Mouse (Mus musculus) MEL (cell line): ENCODE results near the gene Cct3. TPM values are rescaled to one million over a fixed set of nuclear protein-coding genes. Genes with fewer than 3 reads are reported as not detected.
A peak's percentile ranks its signal among the peaks of the same experiment; 100 is the strongest.

Experiments used
- DNase-seq: peaks from one replicate; pipeline ENCODE4 v3.0.0; 2011; ENCODE audit warnings: low read depth, low spot score
- H3K27ac ChIP-seq: 2 replicates; pipeline ENCODE4 v1.5.1; 2012; ENCODE audit warnings: low read depth, mild to moderate bottlenecking, control low read depth, low read length, moderate library complexity; ENCODE audit not compliant: control insufficient read depth
- H3K27me3 ChIP-seq, 2 experiments: fragments of 150-350 bp in 1 of 2; sonication (generic) in 1 of 2; 2 replicates each; pipeline ENCODE4 v1.6.1; 2012; ENCODE audit warnings: low read length in 2 of 2, mild to moderate bottlenecking in 2 of 2, improper control_type of control experiment in 1 of 2, moderate library complexity in 1 of 2; ENCODE audit not compliant: insufficient read depth in 2 of 2, control insufficient read depth in 1 of 2
- H3K36me3 ChIP-seq, 2 experiments: 2 replicates each; pipeline ENCODE4 v1.6.1; 2012 to 2014; ENCODE audit warnings: low read length in 2 of 2, improper control_type of control experiment in 1 of 2, inconsistent platforms in 1 of 2, mild to moderate bottlenecking in 1 of 2; ENCODE audit not compliant: insufficient read depth in 2 of 2, control insufficient read depth in 1 of 2
- H3K4me1 ChIP-seq, 2 experiments: fragments of 150-350 bp in 1 of 2; sonication (generic) in 1 of 2; 2 replicates each; pipeline ENCODE4 v1.6.1; 2012; ENCODE audit warnings: low read length in 2 of 2, improper control_type of control experiment in 1 of 2, mild to moderate bottlenecking in 1 of 2; ENCODE audit not compliant: insufficient read depth in 2 of 2, control insufficient read depth in 1 of 2
- H3K4me3 ChIP-seq, 2 experiments: fragments of 150-350 bp in 1 of 2; sonication (generic) in 1 of 2; 2 replicates each; pipeline ENCODE4 v1.5.1; 2012; ENCODE audit warnings: low read depth in 2 of 2, low read length in 2 of 2, mild to moderate bottlenecking in 2 of 2, moderate library complexity in 2 of 2, control low read depth in 1 of 2, improper control_type of control experiment in 1 of 2; ENCODE audit not compliant: control insufficient read depth in 1 of 2, insufficient read depth in 1 of 2
- H3K79me2 ChIP-seq: 2 replicates; pipeline ENCODE4 v1.6.1; 2012; ENCODE audit warnings: mild to moderate bottlenecking, low read length, moderate library complexity; ENCODE audit not compliant: control insufficient read depth, poor library complexity, insufficient read depth
- H3K9ac ChIP-seq: 2 replicates; pipeline ENCODE4 v1.6.1; 2012; ENCODE audit warnings: low read depth, mild to moderate bottlenecking, control low read depth, low read length, moderate library complexity; ENCODE audit not compliant: control insufficient read depth, poor library complexity, severe bottlenecking
- H3K9me3 ChIP-seq: fragments of 150-350 bp; sonication (generic); replicated peaks from 2 replicates; pipeline ENCODE4 v1.6.1; 2012; ENCODE audit warnings: mild to moderate bottlenecking, low read length, improper control_type of control experiment, moderate library complexity; ENCODE audit not compliant: insufficient read depth
- BHLHE40 ChIP-seq: IDR thresholded peaks from 2 replicates; pipeline ENCODE4 v1.6.1; 2012; ENCODE audit warnings: low read depth, mild to moderate bottlenecking, inconsistent platforms, low read length, improper control_type of control experiment, borderline replicate concordance
- CHD1 ChIP-seq: IDR thresholded peaks from 2 replicates; pipeline ENCODE4 v1.6.1; 2012; ENCODE audit warnings: low read depth, mild to moderate bottlenecking, inconsistent platforms, low read length, improper control_type of control experiment
- CTCF ChIP-seq, 3 experiments: IDR thresholded peaks in 2 of 3; conservative IDR thresholded peaks in 1 of 3; 2 replicates each; pipeline ENCODE4 v1.5.1; 2011 to 2012; ENCODE audit warnings: low read length in 3 of 3, low read depth in 2 of 3, mild to moderate bottlenecking in 2 of 3, improper control_type of control experiment in 1 of 3, inconsistent platforms in 1 of 3, mixed read lengths in 1 of 3, moderate library complexity in 1 of 3; ENCODE audit not compliant: control insufficient read depth in 1 of 3, insufficient read depth in 1 of 3, poor library complexity in 1 of 3, severe bottlenecking in 1 of 3
- E2F4 ChIP-seq: IDR thresholded peaks from 2 replicates; pipeline ENCODE4 v1.6.1; 2011; ENCODE audit warnings: low read depth, low read length, improper control_type of control experiment, borderline replicate concordance
- ELF1 ChIP-seq: IDR thresholded peaks from 2 replicates; pipeline ENCODE4 v1.6.1; 2014; ENCODE audit warnings: low read depth, mild to moderate bottlenecking, inconsistent platforms, low read length, improper control_type of control experiment, moderate library complexity
- ETS1 ChIP-seq: IDR thresholded peaks from 2 replicates; pipeline ENCODE4 v1.6.1; 2012; ENCODE audit warnings: low read depth, mild to moderate bottlenecking, inconsistent platforms, low read length, improper control_type of control experiment, moderate library complexity
- GATA1 ChIP-seq: IDR thresholded peaks from 2 replicates; pipeline ENCODE4 v1.6.1; 2011; ENCODE audit warnings: low read depth, low read length, improper control_type of control experiment
- JUND ChIP-seq: IDR thresholded peaks from 2 replicates; pipeline ENCODE4 v1.6.1; 2011; ENCODE audit warnings: low read depth, mild to moderate bottlenecking, improper control_type of control experiment, low read length
- KAT2A ChIP-seq: conservative IDR thresholded peaks from 2 replicates; pipeline ENCODE4 v1.6.1; 2012; ENCODE audit warnings: low read depth, low read length, improper control_type of control experiment, inconsistent platforms
- MAFK ChIP-seq: IDR thresholded peaks from 2 replicates; pipeline ENCODE4 v1.6.1; 2011; ENCODE audit warnings: low read depth, mild to moderate bottlenecking, low read length, improper control_type of control experiment, borderline replicate concordance
- MAZ ChIP-seq: IDR thresholded peaks from 2 replicates; pipeline ENCODE4 v1.6.1; 2012; ENCODE audit warnings: low read depth, mild to moderate bottlenecking, inconsistent platforms, low read length, improper control_type of control experiment
- MEF2A ChIP-seq: IDR thresholded peaks from 2 replicates; pipeline ENCODE4 v1.6.1; 2014; ENCODE audit warnings: low read depth, mild to moderate bottlenecking, inconsistent platforms, low read length, improper control_type of control experiment; ENCODE audit not compliant: poor library complexity, insufficient replicate concordance, severe bottlenecking; ENCODE audit errors: extremely low read depth
- MYB ChIP-seq: IDR thresholded peaks from 2 replicates; pipeline ENCODE4 v1.6.1; 2011; ENCODE audit warnings: mild to moderate bottlenecking, low read depth, low read length, improper control_type of control experiment
- MYC ChIP-seq: IDR thresholded peaks from 2 replicates; pipeline ENCODE4 v1.6.1; 2011; ENCODE audit warnings: low read depth, mild to moderate bottlenecking, low read length, improper control_type of control experiment, moderate library complexity
- NELFE ChIP-seq: IDR thresholded peaks from 2 replicates; pipeline ENCODE4 v1.6.1; 2011; ENCODE audit warnings: low read depth, low read length, improper control_type of control experiment
- NRF1 ChIP-seq: IDR thresholded peaks from 2 replicates; pipeline ENCODE4 v1.6.1; 2014; ENCODE audit warnings: low read depth, mild to moderate bottlenecking, inconsistent platforms, low read length, improper control_type of control experiment, moderate library complexity; ENCODE audit not compliant: poor library complexity, insufficient read depth, severe bottlenecking
- POLR2AphosphoS2 ChIP-seq: IDR thresholded peaks from 2 replicates; pipeline ENCODE4 v1.6.1; 2011; ENCODE audit warnings: low read length, improper control_type of control experiment
- RAD21 ChIP-seq: IDR thresholded peaks from 2 replicates; pipeline ENCODE4 v1.6.1; 2011; ENCODE audit warnings: mild to moderate bottlenecking, low read depth, low read length, improper control_type of control experiment
- SIN3A ChIP-seq: IDR thresholded peaks from 2 replicates; pipeline ENCODE4 v1.6.1; 2012; ENCODE audit warnings: low read length, improper control_type of control experiment, inconsistent platforms
- SMC3 ChIP-seq: IDR thresholded peaks from 2 replicates; pipeline ENCODE4 v1.6.1; 2011; ENCODE audit warnings: low read depth, low read length, improper control_type of control experiment
- TAL1 ChIP-seq: IDR thresholded peaks from 2 replicates; pipeline ENCODE4 v1.6.1; 2012; ENCODE audit warnings: mild to moderate bottlenecking, inconsistent platforms, low read length, moderate library complexity, mixed read lengths
- TCF12 ChIP-seq: IDR thresholded peaks from 2 replicates; pipeline ENCODE4 v1.6.1; 2014; ENCODE audit warnings: low read depth, mild to moderate bottlenecking, inconsistent platforms, low read length, improper control_type of control experiment, moderate library complexity
- UBTF ChIP-seq: IDR thresholded peaks from 2 replicates; pipeline ENCODE4 v1.6.1; 2012; ENCODE audit warnings: low read depth, mild to moderate bottlenecking, inconsistent platforms, low read length, improper control_type of control experiment, moderate library complexity, borderline replicate concordance; ENCODE audit not compliant: insufficient read depth
- USF1 ChIP-seq: IDR thresholded peaks from 2 replicates; pipeline ENCODE4 v1.6.1; 2014; ENCODE audit warnings: low read depth, mild to moderate bottlenecking, inconsistent platforms, low read length, improper control_type of control experiment, moderate library complexity
- USF2 ChIP-seq, 2 experiments: IDR thresholded peaks; 2 replicates each; pipeline ENCODE4 v1.6.1; 2011 to 2012; ENCODE audit warnings: improper control_type of control experiment in 2 of 2, low read length in 2 of 2, borderline replicate concordance in 1 of 2, inconsistent platforms in 1 of 2, low read depth in 1 of 2, mild to moderate bottlenecking in 1 of 2; ENCODE audit not compliant: insufficient read depth in 1 of 2
- ZC3H11A ChIP-seq: IDR thresholded peaks from 2 replicates; pipeline ENCODE4 v1.6.1; 2012; ENCODE audit warnings: low read depth, mild to moderate bottlenecking, inconsistent platforms, low read length, improper control_type of control experiment
- ZKSCAN1 ChIP-seq: IDR thresholded peaks from 2 replicates; pipeline ENCODE4 v1.6.1; 2012; ENCODE audit warnings: low read depth, mild to moderate bottlenecking, inconsistent platforms, low read length, improper control_type of control experiment, moderate library complexity
- ZMIZ1 ChIP-seq: IDR thresholded peaks from 2 replicates; pipeline ENCODE4 v1.6.1; 2012; ENCODE audit warnings: low read depth, mild to moderate bottlenecking, inconsistent platforms, low read length, improper control_type of control experiment, moderate library complexity
- ZNF384 ChIP-seq: IDR thresholded peaks from 2 replicates; pipeline ENCODE4 v1.6.1; 2012; ENCODE audit warnings: low read depth, mild to moderate bottlenecking, inconsistent platforms, low read length, improper control_type of control experiment
- polyA plus RNA-seq, 2 experiments: library from polyadenylated mRNA; stranded (reverse) in 1 of 2; unstranded in 1 of 2; fragments of >175 nt in 1 of 2; fragments of >200 nt in 1 of 2; gene quantifications; 2 replicates each; pipeline versions ENCODE4 v1.2.1 to v1.2.4; 2012; ENCODE audit warnings: low replicate concordance in 2 of 2, low read depth in 1 of 2; ENCODE audit not compliant: insufficient read length in 2 of 2, insufficient read depth in 1 of 2, missing spikeins in 1 of 2
- total RNA-seq: library from RNA; depleted of rRNA; stranded (reverse); fragments of 300-350 nt; gene quantifications from 2 replicates; pipeline ENCODE4 v1.2.3, GENCODE M21; 2012

Gene Cct3
- total and polyA plus RNA-seq, 3 experiments = 777 to 1,549 (median 1,271) TPM

DNA sequence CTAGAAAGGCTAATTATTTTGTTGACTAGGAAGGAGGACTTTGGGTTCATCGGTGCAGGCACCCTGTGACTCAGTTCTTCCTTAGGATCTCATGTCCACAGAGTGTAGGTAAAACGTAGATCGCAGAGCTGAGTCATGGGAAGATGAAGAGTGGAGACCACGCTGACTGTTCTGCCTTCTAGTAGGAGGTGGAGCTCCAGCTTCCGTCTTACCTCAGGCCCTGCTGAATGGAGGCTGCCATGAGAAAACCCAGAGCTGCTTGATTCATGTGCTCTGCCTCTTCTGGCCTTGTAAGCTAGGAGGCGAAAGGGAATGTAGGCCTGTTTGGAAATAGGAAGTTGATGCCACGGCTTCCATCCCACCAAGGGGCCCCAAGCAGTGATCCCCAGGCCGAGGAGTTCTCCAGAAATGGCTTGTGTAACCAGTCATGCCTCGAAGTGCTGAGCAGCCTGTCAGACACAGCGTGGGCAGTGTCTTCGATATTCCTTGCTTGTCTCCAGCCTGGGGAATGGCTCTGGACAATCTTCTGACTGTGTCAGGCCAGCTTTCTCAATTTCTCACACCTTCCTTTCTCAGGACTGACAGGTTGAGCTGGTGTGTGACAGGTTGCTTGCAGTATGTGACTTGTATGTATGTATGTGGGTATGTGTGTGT, 40.6 kb downstream of the Cct3 start:
- Histone ChIP-seq H3K27ac (no peak overlapping the region), H3K4me1 (peaks cover 3 to 27% of the 10 kb centered on the region in 2 experiments; a peak in 3 of 4 replicates), H3K9ac (no peak overlapping the region), H3K4me3 (no peak overlapping the region), H3K9me3 (no peaks in the 10 kb centered on the region)
- TF ChIP-seq NRF1 (no peak), GATA1 (no peak), MAZ (no peak), RAD21 (no peak), TCF12 (no peak), ZNF384 (no peak), MYB (no peak), MEF2A (no peak), ELF1 (no peak)
- TF ChIP-seq, all 39 proteins: peak for 0
- DNase-seq = peak; percentile 52
- Histone ChIP-seq H3K36me3 (peaks cover 8 to 29% of the 10 kb centered on the region in 2 experiments), H3K79me2 (peaks cover 33% of the 10 kb centered on the region), H3K27me3 (no peaks in the 10 kb centered on the region)

DNA sequence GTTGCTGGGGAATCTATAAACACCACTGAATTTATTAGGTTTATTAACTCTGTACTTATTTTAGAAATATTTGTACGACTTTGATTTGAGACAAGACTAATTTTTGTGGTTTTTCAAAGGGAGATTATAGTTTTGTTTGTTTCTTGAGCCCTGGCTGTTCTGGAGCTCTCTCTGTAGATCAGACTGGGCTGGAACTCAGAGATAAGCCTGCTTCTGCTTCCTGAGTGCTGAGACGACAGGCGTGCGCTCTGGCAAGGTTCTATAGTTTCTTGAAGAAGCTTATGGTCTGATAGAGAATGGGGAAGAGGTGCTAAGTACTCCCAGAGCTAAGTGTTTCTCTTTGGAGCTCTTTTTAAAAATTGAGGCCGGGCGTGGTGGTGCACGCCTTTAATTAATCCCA, 41.4 kb downstream of the Cct3 start:
- H3K4me1 ChIP-seq = peaks cover 3 to 27% of the 10 kb centered on the region in 2 experiments; a peak in 3 of 4 replicates
- H3K4me3 ChIP-seq = no peak overlapping the region
- peak overlapping the region; percentile 5; the same call in 1 of the 2 replicates for H3K27ac ChIP-seq
- H3K36me3 ChIP-seq = peaks cover 8 to 29% of the 10 kb centered on the region in 2 experiments
- no peaks in the 10 kb centered on the region for H3K9me3 ChIP-seq
- H3K27me3 ChIP-seq = no peaks in the 10 kb centered on the region
- H3K79me2 ChIP-seq = peaks cover 33% of the 10 kb centered on the region
- peak; percentile 98 for DNase-seq
- no peak overlapping the region for H3K9ac ChIP-seq
- TF ChIP-seq MAFK (peak; percentile 82; the same call in 1 of the 2 replicates), USF2 (IDR thresholded peaks at IDR 0.05; ENCODE audit: borderline replicate concordance in 1 of 2, insufficient read depth in 1 of 2, low read depth in 1 of 2, low read length in 2 of 2) (no peak), JUND (no peak), ELF1 (peak; percentile 56; the same call in 1 of the 2 replicates), ZC3H11A (no peak), BHLHE40 (peak; percentile 86), E2F4 (no peak), POLR2AphosphoS2 (no peak), TAL1 (peak; percentile 94), GATA1 (peak; percentile 99), ZNF384 (no peak), ZMIZ1 (no peak), ZKSCAN1 (no peak), CHD1 (no peak), CTCF (IDR thresholded peaks at IDR 0.05 in 2 of 3, conservative IDR thresholded peaks at IDR 0.05 in 1 of 3; ENCODE audit: control insufficient read depth in 1 of 3, insufficient read depth in 1 of 3, low read depth in 2 of 3, low read length in 3 of 3, poor library complexity in 1 of 3, severe bottlenecking in 1 of 3) (no peak), SMC3 (no peak), SIN3A (peak; percentile 95), MYB (no peak), RAD21 (no peak), MYC (peak; percentile 93), ETS1 (peak; percentile 94), UBTF (no peak), NRF1 (no peak), KAT2A (no peak), USF1 (no peak), NELFE (no peak)
